Mouse (Mus musculus) activated CD4-positive, CD25-positive, alpha-beta regulatory T cell, adult 4 months (primary cell): ENCODE data around the gene Zbtb7a. TPM values are rescaled to one million over a fixed set of nuclear protein-coding genes. Genes with fewer than 3 reads are reported as not detected.

ENCODE experiments used
- ATAC-seq: one replicate; pipeline ENCODE4 v1.8.0; 2017
- polyA plus RNA-seq, 2 experiments: library from polyadenylated mRNA; unstranded; fragments of 100-300 nt; shearing (Covaris generic); gene quantifications; one replicate each; pipeline ENCODE4 v1.2.1; 2017

The Zbtb7a gene
- polyA plus RNA-seq, 2 experiments from 2014 or later, result 10.7 to 12.4 TPM

DNA sequence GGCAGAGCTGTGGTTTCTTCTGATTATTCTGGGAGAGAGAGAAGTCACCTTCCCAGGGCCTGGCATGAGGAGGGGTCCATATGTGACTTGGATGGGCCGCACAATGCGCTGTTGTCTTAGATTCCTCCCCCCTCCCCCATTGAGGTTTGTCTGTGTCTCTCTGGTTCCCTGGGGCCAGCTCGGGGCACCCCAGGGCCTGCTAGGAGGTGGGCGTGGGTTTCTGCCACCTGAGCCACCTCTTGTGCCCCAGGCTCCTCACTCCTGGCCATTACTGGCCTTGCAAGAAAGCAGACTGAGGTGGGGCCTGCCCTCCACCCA, 4.5 kb downstream of the Zbtb7a start:
- no peak for ATAC-seq

DNA sequence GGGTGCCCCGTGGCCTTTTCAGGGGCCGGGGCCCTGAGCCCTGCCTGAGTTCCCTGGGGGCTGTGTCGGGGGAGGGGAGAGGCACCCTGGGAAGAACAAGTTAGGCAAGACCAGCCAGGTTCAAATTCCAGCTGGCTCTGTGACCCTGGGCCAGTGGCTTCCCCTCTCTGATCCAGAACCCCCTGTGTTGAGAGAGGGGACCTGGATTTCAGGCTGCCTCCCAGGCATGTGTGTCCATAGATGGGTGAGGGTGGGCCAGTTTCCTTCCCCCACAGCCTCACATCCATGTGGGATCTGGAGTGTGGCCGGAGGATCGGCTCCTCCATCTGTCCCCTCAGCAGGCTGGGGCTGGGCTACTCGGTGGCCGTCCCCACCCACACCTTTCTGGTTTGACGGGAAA, 5.0 kb downstream of the Zbtb7a start:
- no peak for ATAC-seq

DNA sequence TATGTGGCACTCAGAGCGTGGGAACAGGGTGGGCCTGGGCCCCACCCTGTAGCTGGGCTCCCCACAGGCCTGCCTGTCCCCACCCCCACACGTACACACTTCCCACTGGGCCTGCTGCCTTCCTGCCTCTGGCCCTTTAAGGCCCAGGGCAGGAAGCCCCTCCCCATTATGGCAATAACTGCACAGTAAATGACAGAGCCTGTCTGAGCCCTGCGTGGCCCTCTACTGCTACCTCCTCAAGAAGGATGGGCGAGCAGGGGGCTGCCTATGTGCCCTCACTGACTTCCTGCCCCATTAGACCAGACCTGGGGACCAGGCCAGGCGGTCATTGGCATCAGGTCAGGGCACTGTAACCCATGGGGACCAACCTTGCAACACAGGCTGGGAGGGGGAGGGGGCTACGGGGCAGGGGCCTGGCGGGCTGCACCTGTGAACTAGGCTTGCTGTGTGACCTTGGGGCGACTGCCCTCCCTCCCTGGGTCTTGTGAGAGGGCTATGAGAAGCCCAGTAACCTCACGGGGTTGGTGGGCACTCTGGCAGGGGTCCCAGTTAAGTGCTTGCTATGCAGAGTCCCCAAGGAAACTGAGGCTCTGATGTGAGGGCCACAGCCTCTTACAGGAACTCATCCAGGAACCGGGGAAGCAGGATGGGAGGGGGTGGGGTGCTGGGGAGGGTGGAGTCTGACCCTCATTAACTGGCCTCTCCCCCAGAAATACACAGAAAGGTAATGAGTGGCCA, 5.9 kb downstream of the Zbtb7a start:
- ATAC-seq, result no peak

DNA sequence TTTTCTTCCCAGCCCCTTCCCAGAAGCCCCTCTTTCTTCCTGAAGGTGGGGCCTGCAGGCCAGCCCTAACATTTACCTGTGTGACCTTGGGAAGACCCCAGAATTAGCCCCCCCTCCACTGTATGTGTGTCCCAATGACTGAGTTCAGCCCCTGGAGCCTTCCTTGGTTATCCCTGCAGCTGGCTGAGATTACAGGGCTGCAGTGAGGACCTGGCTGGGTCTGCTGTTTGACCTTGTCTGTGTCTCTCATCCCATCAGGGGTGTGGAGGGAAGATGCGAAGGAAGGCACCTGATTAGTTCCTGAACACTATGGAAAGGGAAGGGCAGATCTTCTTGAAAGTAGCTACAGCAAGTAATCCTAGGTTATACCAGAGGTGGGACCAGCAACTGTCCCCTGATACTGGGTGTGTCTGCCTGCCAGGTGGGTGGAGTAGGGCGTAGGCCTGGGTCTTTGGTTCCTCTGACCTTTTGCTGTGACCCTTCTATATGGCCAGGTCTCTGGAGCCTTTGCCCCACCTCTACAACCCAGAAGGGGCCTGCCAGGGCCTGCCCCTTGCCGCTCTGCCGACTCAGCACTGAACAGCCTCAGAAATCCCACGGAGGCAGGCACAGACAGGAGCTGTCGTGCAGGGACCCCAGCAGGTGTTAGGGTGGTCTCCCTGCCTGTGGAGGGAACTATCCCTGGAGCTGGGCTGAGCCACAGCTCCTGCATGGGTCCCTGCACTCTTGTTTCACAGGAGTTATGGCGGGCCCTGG, 6.6 kb downstream of the Zbtb7a start:
- ATAC-seq, result no peak

DNA sequence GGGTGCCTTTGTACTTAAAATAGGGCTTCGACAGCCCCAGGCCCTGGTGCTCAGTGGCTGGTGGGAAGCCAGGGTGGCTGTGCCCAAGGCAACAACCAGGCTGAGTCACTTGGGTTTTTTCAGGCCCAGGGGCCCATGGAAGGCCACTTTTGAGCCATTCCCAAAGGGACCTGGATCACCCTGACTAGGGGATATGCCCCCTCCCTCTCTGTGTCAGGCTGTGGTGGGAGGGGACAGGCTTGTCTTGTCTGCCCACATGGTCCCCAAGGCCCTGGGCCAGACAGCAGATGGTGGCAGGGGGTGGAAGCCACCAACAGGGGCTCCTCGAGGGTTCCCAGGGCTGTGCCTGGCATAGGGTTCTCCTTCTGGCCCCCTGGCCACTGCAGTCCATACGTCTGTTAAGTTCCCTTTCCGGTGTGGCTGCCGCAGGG, 7.5 kb downstream of the Zbtb7a start:
- ATAC-seq, result no peak

DNA sequence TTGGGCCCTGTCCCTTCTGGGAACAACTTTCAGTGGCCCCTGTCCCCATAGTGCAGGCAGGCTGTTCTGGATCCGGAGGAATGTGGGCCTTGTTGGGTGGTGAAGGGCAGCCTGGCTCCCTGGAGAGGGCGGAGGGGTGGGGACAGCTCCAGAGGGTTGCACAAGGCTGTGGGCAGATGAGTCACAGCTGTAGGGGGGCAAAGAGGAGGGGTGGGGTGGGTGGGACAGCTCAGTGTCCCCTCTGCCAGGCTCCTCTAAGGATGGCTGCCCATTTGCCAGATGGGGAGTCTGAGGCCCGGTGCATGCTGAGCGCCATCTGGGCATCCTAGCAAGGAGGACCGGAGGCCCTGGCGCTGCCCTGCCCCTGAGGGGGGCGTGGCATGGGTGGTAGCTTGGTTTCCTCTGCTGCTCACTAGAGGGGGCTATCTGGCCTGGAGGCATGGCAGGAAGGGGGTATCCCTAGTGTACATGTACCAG, 8.2 kb downstream of the Zbtb7a start:
- ATAC-seq, result no peak

DNA sequence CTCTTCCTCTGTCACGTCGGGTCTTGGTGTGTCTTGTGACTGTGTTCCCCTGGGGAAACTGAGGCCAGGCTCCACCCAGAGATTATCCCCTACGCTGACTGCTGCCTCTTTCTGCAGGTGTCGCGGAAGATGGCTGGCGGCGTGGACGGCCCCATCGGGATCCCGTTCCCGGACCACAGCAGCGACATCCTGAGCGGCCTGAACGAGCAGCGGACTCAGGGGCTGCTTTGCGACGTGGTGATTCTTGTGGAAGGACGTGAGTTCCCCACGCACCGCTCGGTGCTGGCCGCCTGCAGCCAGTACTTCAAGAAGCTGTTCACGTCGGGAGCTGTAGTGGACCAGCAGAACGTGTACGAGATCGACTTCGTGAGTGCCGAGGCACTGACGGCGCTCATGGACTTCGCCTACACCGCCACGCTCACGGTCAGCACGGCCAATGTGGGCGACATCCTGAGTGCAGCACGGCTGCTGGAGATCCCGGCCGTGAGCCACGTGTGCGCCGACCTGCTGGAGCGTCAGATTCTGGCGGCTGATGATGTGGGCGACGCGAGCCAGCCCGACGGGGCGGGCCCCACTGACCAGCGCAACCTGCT, 8.9 kb downstream of the Zbtb7a start:
- ATAC-seq, result no peak

DNA sequence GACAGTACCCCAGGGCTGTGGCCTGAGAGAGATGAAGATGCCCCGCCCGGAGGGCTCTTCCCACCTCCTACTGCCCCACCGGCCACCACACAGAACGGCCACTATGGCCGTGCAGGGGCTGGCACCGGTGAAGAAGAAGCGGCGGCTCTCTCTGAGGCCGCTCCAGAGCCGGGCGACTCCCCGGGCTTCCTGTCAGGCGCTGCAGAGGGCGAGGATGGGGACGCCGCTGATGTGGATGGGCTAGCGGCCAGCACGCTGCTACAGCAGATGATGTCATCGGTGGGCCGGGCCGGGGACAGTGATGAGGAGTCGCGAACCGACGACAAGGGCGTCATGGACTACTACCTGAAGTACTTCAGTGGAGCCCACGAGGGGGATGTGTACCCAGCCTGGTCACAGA, 9.6 kb downstream of the Zbtb7a start:
- ATAC-seq, result no peak

DNA sequence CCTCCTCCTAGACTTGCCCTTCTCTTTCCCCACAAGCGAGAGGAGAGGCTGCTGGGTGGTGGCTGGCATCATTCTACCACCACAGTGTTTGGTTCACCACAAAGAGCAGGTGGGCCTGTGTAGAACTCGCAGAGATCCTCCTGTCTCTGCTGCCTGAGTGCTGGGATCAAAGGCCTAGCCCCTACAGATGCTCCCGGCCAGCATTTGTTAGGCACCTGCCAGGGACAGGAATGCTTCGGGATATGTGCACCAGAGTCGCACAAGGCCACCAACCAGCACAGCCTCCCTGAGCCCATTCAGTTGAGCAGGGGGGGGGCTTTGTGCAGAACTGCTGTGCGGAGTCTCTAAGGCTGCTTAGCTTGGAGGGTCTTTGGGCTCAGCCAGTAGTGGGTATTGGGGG, 10.3 kb downstream of the Zbtb7a start:
- ATAC-seq, result no peak

DNA sequence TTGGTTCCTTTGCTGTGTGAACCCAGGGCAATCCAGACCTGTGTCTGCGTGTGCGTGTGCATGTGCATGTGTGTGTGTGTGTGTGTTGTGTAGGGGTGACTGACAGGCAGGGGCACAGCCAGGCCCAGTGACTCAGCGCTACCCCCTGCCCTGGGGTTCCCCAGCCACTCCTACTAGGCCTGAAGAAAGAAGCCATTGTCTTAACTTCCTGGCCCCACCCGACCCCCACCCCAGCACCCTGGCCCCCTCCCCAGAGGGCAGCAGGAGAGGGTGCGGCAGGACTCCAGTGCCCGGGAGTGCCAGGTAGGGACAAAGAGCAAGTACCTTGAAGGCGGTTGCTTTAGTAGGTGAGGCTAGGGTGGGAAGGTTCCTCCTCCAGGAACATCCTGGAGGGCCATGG, 10.8 kb downstream of the Zbtb7a start:
- no peak for ATAC-seq

DNA sequence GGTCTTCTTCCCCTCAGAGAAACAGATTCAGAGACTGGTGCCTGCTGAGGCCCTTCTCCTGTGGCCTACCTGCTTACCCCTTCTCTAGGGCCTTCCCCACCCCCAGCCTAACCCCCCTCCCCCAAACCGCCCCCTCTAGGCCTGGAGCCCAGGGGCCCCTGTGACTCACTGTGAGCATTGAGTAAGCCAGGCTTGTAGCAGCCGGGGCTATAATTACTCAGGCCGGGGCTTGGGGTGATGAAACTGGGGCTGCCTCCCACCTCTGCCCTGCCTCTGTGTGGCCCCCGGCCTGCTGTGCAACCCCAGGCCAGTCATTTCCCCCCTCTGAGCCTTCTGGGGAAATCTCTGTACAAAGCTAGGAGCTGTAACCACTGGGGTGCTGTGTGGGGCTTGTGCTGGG, 11.3 kb downstream of the Zbtb7a start:
- no peak for ATAC-seq

DNA sequence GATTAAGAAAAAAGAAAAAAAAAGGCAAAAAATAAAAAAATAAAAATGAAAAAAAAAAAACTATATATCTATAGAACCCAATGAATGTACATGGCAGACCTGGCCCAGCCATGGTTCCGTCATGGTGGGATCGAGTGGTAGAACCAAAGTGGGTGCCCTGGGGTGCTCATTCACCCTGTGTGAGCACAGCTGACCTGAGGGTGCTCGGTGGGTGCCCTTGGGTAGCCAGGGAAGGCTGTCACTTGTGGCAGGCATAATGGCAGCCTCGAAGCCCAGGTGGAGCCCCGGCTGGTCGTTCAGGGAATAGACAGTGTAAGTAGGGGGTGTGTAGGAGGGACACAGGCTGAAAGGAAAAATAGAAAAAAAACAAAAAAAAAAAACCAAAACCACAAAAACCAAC, 16.2 kb downstream of the Zbtb7a start:
- no peak for ATAC-seq

DNA sequence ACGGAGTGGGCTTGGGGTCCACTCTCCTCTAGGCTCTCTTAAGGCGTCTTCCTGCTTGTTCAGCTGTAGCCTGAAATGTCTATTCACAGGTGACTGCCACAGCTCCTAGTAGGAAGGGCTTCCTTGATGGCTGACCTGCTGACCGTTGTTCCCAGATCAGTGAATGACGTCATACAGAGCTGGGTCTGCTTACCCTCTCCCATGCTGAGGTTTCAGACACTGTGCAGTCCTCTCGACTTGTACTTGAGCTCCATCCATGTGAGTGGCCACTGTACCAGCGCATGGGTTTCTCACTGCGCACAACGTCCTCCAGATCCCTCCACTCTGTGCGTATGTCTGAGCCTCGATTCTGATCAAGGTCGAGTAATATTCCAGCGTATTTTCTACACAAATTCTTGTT, 17.6 kb downstream of the Zbtb7a start:
- ATAC-seq, result no peak

DNA sequence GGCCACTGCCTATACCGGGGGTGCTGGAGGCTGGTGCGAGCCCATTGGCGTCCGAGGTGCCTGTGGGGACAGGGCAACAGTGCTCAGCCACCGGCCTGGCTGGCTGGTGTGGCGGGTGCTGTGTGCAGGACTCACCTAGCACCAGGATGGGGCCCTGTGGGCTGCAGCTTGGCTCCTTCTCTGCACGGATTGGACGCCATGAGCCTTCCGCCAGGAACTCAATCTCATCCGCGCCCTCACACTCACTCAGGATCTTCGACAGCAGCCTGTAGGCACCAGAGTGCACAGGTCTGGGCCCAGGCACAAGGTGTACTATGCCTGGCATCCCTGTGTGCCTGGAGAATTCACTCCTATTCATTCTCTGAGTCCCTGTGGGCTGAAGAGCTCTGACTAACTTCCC, 19.3 kb downstream of the Zbtb7a start:
- ATAC-seq, result no peak

DNA sequence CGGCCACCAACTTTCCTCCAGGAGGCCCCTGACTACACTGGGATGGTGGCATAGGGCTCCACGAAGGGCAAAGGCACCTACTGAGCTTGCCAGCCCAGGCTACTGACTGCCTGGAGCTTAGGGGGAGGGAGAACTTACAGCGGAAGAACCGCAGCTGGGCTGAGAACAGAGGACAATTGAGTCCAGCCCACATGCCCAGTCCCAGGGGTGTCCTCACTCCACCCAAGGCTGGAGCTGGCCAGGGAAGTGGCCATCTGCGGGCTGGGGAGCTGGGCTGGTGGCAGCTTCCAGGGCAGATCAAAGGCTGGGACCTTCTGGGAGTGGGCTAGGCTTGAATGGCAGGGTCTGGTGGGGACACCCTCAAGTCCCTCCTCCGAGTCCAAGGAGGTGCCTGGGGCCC, 19.7 kb downstream of the Zbtb7a start:
- ATAC-seq, result no peak

DNA sequence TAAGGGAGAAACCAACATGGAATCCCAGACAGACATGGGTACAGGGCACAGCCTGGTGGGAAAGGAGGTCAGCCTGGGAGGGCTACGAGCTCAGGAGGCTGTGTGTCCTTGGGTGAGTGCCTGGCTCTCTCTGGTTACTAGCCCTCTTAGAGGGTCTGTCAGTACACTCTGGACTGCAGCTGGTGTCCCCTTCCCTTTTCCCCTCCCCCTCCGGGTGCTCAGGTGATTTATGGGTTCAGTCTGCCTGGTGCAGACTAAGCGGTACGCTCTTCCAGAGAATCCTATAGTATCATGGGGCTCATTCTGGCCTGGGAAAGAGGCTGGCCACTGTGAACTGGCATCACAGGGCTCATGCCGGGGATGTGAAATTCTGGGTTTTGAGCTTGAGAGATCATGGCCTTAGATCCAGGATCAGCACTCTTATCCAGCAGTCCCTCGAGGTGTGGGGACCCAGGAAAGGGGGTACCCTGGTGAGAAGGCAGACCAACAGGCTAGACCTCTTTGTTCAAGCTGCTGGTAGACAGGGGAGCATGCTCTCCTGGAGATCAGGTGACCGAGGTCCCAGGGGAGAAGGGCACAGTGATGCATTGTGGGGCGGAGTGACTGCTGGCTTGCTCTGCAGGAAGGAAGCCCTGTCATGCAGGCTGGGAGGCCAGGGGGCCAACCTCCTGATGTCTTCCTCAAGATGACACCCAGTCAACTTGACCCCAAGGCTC, 26.7 kb downstream of the Zbtb7a start:
- no peak for ATAC-seq

DNA sequence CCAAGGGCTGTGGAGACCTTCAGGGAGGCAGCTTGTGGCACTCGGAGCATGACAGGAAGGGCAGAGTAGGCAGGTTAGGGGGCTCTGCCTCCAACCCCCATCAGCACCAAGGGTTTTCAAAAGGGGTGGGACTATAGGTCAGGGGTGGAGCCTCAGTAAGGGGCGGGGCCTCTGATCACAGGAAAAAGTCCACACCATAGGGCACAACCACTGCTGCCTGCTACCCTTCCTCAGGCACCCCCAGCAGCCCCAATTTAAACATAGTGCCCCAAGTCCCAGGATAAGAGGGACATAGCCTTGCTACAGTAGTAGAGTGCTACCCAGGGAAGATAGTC, 27.3 kb downstream of the Zbtb7a start:
- ATAC-seq, result no peak

DNA sequence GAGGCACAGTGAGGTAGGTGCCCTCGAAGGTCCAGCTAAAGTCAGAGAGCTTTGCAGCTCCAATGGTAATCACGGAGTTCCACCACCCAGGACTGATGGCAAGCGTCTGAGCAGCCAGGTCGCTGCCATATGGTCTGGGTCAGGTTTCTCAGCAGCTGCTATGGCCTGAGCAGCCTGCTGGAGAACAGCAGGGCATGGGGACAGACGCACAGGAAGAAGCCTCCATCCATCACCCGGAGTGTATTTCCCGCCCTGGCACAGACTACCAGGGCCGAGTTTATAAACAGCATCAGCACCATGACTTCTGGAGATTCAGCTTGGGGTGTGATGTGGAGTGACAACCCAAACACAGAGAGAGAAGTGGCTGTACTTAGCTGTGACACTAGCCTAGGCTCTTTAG, 30.1 kb downstream of the Zbtb7a start:
- ATAC-seq, result no peak

DNA sequence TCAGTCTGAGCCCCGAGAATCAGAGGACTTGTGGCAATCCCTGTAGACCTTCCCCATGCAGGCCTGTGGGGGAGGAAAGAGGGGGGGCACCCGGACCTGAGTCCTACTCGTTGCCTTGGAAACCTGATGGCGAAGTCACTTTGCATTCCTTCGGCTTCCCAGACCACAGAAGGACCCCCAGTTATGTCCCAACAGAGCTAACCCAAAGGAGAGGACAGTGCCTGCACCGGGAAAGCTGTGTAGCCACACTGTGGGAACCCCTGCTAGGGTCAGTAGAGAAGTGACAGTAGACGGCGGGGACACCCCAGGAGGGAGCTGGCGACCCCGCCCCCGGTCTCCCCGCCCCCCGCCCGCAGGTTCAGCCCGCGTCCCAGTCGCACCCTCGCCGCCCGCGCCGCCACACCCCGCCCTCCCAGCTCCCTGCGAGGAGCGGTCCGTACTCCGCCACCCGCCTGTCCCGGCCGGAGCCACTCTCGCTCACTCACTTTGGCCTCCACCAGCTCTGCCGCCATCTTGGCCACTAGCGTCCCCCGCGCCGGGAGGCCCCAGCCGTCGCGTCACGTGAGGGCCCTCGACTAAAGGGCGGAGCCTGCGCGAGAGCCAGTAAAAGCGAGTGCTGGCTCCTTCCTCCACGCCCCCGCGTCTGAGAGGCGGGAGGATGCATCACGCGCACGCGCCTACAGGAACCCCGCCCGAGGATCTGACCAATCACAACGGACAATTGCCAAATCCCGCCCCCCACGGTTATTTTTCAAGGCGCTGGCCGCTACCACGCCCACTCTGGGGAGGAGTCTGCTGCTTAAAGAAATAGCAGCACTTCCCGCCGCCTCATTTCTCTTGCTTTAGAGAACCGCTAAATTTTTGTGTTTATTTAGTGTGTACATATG, 32.4 kb downstream of the Zbtb7a start, which contains the start of gene Pias4:
Pias4 (minus strand) TSS at position 724 of the 887 bp plus-strand sequence.
- peak; percentile 69 for ATAC-seq

DNA sequence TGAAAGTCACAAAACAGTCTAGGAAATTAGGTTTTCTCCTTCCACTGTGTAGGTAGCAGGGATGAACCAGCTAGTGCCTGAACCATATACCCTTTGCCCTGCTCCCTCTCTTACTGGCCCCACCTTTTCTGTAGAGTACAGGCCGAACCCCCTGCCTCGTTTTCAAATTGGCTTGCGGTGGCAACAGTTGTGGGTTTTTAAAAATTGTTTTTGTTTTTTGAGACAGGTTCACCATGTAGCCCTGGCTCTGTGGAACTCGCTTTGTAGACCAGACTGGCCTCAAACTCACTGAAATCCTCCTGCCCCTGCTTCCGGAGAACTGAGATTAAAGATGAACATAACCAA, 33.0 kb downstream of the Zbtb7a start:
- ATAC-seq, result peak; percentile 32

DNA sequence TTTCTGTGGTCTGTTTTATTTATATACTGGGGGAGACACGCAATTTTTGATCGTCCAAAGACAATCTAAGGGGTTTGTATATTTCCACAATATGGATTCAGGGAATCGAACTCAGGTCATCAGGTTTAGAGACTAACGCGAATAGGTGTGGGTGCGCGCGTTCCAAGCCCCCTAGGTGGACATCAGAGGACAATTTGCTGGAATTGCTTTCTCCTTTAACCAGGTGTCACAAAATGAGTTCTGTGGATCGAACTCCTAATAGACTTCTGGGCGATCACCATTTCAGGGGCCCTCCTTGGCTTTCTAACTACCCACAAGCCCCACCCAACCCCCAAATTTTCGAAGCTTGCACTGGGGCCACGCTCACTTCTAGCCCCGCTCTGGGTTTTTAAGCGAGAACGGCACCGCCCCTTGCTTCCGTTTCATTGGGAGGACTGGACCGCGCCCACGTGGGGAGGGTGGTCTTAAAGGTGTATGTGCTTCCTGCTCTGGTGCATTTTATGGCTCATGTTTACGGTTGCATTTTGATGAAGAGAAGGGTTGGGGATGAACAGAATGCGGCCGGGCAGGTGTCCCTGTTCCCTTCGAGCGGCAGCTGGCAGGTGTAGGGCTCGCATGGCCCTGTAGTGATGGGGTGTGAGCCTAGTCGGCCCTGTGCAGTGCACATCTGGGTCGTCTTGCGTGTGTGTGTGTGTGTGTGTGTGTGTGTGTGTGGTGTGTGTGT, 33.7 kb downstream of the Zbtb7a start:
- peak; percentile 41 for ATAC-seq

DNA sequence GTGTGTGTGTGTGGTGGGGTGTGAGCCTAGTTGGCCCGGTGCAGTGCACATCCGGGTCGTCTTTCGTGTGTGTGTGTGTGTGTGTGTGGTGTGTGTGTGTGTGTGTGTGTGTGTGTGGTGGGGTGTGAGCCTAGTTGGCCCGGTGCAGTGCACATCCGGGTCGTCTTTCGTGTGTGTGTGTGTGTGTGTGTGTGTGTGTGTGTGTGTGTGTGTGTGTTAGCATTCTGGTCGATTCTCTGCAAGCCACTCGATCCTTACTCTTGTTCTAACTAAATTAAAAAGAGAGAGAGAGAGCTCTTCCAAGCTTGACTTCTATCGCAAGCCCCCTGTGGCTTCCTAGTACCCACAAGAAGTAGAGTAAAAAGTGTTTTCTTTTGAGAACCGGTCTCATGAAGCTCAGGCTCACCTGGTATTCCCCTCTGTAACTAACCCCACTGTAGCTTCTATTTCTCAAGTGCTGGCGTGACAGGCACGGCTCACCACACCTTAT, 34.4 kb downstream of the Zbtb7a start:
- ATAC-seq, result peak; percentile 36
